Mouse (Mus musculus): ENCODE data around the gene Trp53tg5. TPM values are rescaled to one million over a fixed set of nuclear protein-coding genes. Genes with fewer than 3 reads are reported as not detected.

Gene Trp53tg5
- polyA plus RNA-seq, 1 experiment = not detected

- no peak for DNase-seq (ENCODE audit: low spot score)
Measured at GRCm38 (mm10) chr2:164432541-164433191, 40.9 kb downstream of the Trp53tg5 start.

- DNase-seq (ENCODE audit: low spot score) = no peak
Measured at GRCm38 (mm10) chr2:164431676-164432465, 41.7 kb downstream of the Trp53tg5 start.

GRCm38 (mm10) chr2:164430697-164431096 is 42.8 kb downstream of the Trp53tg5 start:
- DNase-seq (ENCODE audit: low spot score) = no peak

- no peak for DNase-seq (ENCODE audit: low spot score)
Measured at GRCm38 (mm10) chr2:164429881-164430615, 43.5 kb downstream of the Trp53tg5 start.

- no peak for DNase-seq (ENCODE audit: low spot score)
Measured at GRCm38 (mm10) chr2:164428451-164428850, 45.1 kb downstream of the Trp53tg5 start.

GRCm38 (mm10) chr2:164426952-164427351 is 46.6 kb downstream of the Trp53tg5 start:
- DNase-seq (ENCODE audit: low spot score) = no peak

GRCm38 (mm10) chr2:164426121-164426520 is 47.4 kb downstream of the Trp53tg5 start:
- no peak for DNase-seq (ENCODE audit: low spot score)

- no peak for DNase-seq (ENCODE audit: low spot score)
Measured at GRCm38 (mm10) chr2:164425401-164425800, 48.1 kb downstream of the Trp53tg5 start.

- DNase-seq (ENCODE audit: low spot score) = no peak
Measured at GRCm38 (mm10) chr2:164424406-164424805, 49.1 kb downstream of the Trp53tg5 start.

- no peak for DNase-seq (ENCODE audit: low spot score)
Measured at GRCm38 (mm10) chr2:164423464-164423863, 50.1 kb downstream of the Trp53tg5 start.

- DNase-seq (ENCODE audit: low spot score) = no peak
Measured at GRCm38 (mm10) chr2:164422675-164423393, 50.7 kb downstream of the Trp53tg5 start.

GRCm38 (mm10) chr2:164421979-164422378 is 51.5 kb downstream of the Trp53tg5 start:
- no peak for DNase-seq (ENCODE audit: low spot score)

GRCm38 (mm10) chr2:164421306-164421705 is 52.2 kb downstream of the Trp53tg5 start:
- no peak for DNase-seq (ENCODE audit: low spot score)

Other genes starting within 250 kb of the Trp53tg5 start
- gene Svs2, start 235.3 kb downstream of the Trp53tg5 start, polyA plus RNA-seq (2012; rRNA removed) = not detected in 2 replicates
- not detected in 2 replicates for gene Svs3b, start 217.1 kb downstream of the Trp53tg5 start, polyA plus RNA-seq (2012; rRNA removed)
- gene Svs4, start 195.3 kb downstream of the Trp53tg5 start, polyA plus RNA-seq (2012; rRNA removed) = not detected in 2 replicates
- not detected in 2 replicates for gene Svs3a, start 184.5 kb downstream of the Trp53tg5 start, polyA plus RNA-seq (2012; rRNA removed)
- not detected in 2 replicates for gene Svs6, start 157.0 kb downstream of the Trp53tg5 start, polyA plus RNA-seq (2012; rRNA removed)
- 0.11 TPM in 1 of 2 replicates, not detected in the other for gene Svs5, start 141.0 kb downstream of the Trp53tg5 start, polyA plus RNA-seq (2012; rRNA removed)
- gene Slpi, start 84.6 kb downstream of the Trp53tg5 start, polyA plus RNA-seq (2012; rRNA removed) = 28.3 and 42.1 TPM in 2 replicates
- gene Rbpjl, start 70.6 kb downstream of the Trp53tg5 start, polyA plus RNA-seq (2012; rRNA removed) = 0.01 TPM in 1 of 2 replicates, not detected in the other
- gene Matn4, start 68.6 kb downstream of the Trp53tg5 start, polyA plus RNA-seq (2012; rRNA removed) = 3.1 and 3.4 TPM in 2 replicates
- 150 and 162 TPM in 2 replicates for gene Sdc4, start 29.8 kb downstream of the Trp53tg5 start, polyA plus RNA-seq (2012; rRNA removed)
- gene Sys1, start 16.8 kb downstream of the Trp53tg5 start, polyA plus RNA-seq (2012; rRNA removed) = 38.9 and 45.9 TPM in 2 replicates
- gene Gm20458, start 12.8 kb downstream of the Trp53tg5 start, polyA plus RNA-seq (2012; rRNA removed) = 3.0 and 4.4 TPM in 2 replicates
- 124 and 133 TPM in 2 replicates for gene Dbndd2, start 12.4 kb upstream of the Trp53tg5 start, polyA plus RNA-seq (2012; rRNA removed)
- gene Pigt, start 23.8 kb upstream of the Trp53tg5 start, polyA plus RNA-seq (2012; rRNA removed) = 55.9 and 71.5 TPM in 2 replicates
- gene Wfdc2, start 88.7 kb upstream of the Trp53tg5 start, polyA plus RNA-seq (2012; rRNA removed) = 775 and 802 TPM in 2 replicates
- gene Spint3, start 99.7 kb upstream of the Trp53tg5 start, polyA plus RNA-seq (2012; rRNA removed) = 0.14 and 0.31 TPM in 2 replicates
- 1.3 and 2.0 TPM in 2 replicates for gene Wfdc6a, start 111.7 kb upstream of the Trp53tg5 start, polyA plus RNA-seq (2012; rRNA removed)
- not detected in 2 replicates for gene Eppin, start 119.9 kb upstream of the Trp53tg5 start, polyA plus RNA-seq (2012; rRNA removed)
- not detected in 2 replicates for gene Wfdc6b, start 139.8 kb upstream of the Trp53tg5 start, polyA plus RNA-seq (2012; rRNA removed)
- gene Wfdc8, start 139.9 kb upstream of the Trp53tg5 start, polyA plus RNA-seq (2012; rRNA removed) = not detected in 2 replicates
- not detected in 2 replicates for gene Wfdc16, start 165.1 kb upstream of the Trp53tg5 start, polyA plus RNA-seq (2012; rRNA removed)
- 4.9 and 7.1 TPM in 2 replicates for gene Wfdc10, start 182.3 kb upstream of the Trp53tg5 start, polyA plus RNA-seq (2012; rRNA removed)
- not detected in 2 replicates for gene Wfdc9, start 182.9 kb upstream of the Trp53tg5 start, polyA plus RNA-seq (2012; rRNA removed)
- gene Wfdc11, start 200.4 kb upstream of the Trp53tg5 start, polyA plus RNA-seq (2012; rRNA removed) = not detected in 2 replicates
- 1.1 and 1.2 TPM in 2 replicates for gene Wfdc13, start 211.4 kb upstream of the Trp53tg5 start, polyA plus RNA-seq (2012; rRNA removed)
- gene Spint4, start 224.8 kb upstream of the Trp53tg5 start, polyA plus RNA-seq (2012; rRNA removed) = not detected in 2 replicates
- gene Spint5, start 241.6 kb upstream of the Trp53tg5 start, polyA plus RNA-seq (2012; rRNA removed) = not detected in 2 replicates

Measured in urinary bladder, adult 2 months (tissue).